Mouse (Mus musculus) erythroid progenitor cell, adult 5-6 weeks (primary cell): ENCODE results near the gene Htr2a. TPM values are rescaled to one million over a fixed set of nuclear protein-coding genes. Genes with fewer than 3 reads are reported as not detected.
A peak's percentile ranks its signal among the peaks of the same experiment; 100 is the strongest.

Experiments
- ATAC-seq: replicated peaks from 2 replicates; pipeline ENCODE4 v1.8.0; 2016; ENCODE audit warnings: moderate number of reproducible peaks, mild to moderate bottlenecking, moderate TSS enrichment, inconsistent platforms; ENCODE audit not compliant: poor library complexity, low FRiP score, severe bottlenecking
- total RNA-seq, 2 experiments: library from RNA; stranded (forward) in 1 of 2; stranded (reverse) in 1 of 2; fragments of 150-400 nt in 1 of 2; fragments of 186-747, 209-891 nt in 1 of 2; gene quantifications; 2 replicates each; pipeline versions ENCODE4 v1.2.3 to v1.2.4; 2015 to 2017; ENCODE audit warnings: low replicate concordance in 2 of 2

Gene Htr2a
- total RNA-seq (2015; ENCODE audit: low replicate concordance) (0.36 and 5.0 TPM in 2 replicates), total RNA-seq (2017; ENCODE audit: low replicate concordance) (0.51 TPM in 1 of 2 replicates, not detected in the other)

DNA sequence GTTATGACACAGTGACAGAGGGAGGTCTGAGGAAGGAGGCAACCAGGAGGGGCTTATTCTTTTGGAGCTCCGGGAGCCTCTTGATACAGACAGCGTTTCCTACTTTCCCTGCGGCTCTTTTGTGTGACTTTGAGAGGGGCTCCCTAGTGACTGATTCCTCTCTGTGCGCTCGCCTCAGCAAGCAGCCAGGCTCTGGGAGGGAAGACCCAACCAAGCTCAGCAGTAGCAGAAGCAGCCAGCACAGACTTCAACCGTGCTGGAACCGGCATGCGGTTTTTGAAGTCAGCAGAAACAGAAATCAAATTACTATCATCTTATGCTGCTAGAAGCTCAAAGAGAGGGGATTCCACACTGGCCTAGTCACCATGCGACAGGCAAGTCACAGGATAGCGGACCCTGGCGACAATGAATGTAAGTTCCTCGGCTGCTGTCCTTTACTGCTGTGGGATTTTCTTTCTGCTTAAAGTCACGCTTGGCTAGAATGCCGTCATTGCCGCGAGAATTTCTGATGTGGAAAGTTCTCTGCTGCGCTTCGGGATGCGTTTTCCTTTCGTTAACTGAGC, at the start of gene Htr2a:
TSS of gene Htr2a (plus strand) at position 22 of the 563 bp plus-strand sequence.
- ATAC-seq = peak; percentile 36

DNA sequence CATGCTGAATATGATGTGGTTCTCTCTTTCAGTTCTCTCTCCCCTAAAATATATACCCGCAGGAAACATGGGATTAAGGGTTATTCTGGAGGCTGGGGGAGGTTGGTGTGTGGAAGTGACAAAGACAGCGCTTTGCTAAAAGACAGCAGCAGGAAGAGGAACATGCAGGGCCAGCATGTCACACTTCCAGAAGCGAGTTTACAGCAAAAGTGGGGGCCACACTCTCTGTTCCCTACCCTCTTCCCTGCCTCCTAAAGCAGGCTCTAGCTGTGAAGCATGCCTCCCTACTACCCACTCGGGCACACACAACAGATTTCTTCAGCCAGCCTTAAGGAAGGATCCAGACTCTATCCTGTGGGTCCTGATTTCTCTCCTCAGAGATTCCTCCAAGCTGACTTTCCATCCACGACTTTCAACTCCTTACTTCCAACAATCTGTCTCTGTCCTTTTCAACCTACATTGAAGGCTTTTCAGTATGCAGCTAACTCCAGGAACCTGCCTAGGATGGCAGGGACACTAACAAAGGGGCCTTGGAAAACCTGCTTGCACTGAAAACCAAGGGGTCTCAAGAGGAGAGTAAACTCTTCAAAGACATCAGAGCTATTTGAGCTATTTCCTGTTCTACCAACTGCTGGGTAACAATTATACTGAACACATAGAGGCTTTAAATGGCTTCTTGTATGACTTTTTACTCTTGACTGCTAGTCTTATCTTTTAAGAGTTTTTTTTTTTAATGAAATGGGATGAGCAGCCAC, 39.1 kb upstream of the Htr2a start:
- ATAC-seq = no peak

DNA sequence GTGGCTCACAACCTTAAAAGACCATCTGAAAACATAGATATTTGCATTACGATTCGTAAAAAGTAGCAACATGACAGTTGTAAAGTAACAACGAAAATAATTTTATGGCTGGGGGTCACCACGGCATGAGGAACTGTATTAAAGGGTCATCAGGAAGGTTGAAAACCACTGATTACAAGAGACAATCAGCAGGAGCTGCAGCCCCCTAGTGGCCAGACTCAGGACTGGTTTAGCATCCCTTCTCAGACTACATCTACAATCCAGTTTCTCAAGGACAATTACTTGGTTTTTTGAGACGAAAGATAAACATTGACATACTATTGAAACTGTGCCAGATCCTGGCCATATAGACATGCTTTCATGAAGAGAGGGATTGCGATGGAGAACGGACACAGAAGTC, 38.1 kb upstream of the Htr2a start:
- peak; percentile 49; the same call in 1 of the 2 replicates for ATAC-seq

DNA sequence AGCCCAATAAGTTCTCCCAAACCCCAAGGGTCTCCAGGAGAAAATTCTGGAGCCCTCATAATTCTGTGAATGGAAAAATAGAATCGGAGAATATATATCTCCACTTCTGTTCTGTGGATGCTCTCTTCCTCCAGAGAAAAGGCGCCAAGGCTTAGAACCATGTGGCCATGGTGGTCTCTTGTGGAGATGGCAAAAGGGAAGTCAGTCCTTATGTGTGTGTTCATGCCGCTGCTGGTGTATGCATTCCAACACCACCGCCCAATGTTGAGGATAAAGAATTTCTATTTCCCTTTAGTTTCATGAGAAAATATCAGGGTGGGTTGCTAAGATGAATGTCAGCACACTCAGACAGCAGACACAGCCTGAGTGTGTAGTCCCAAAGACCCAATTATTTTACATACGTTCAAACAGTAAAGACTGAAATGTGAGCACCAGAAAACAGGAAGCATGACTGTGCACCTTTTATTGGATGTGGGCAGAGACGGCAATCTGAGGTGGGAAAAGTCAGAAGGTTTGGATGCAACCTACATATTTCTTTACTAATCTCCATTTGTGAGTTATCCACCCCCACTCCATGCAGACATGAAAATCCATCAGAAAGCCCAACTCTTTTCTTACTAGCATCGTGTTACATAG, 37.4 kb upstream of the Htr2a start:
- ATAC-seq = no peak

DNA sequence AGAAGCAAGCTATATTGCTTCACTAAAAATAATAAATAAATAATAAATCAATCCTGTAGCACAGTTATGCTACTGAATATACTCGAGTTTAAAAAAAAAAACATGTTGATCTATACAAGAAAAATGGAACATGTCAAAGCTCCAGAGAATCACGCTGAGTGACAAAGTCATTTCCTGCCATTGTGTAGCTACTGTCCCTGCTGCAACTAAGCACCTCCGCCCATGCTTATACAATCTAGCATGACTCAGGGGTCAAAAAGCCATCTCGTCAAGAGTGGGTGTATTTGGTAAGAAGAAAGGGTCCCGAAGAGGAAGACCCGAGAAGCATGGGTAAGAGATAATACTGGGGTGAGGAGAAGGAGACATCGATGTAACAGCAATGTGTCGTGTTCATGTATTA, 29.3 kb upstream of the Htr2a start:
- ATAC-seq = no peak

DNA sequence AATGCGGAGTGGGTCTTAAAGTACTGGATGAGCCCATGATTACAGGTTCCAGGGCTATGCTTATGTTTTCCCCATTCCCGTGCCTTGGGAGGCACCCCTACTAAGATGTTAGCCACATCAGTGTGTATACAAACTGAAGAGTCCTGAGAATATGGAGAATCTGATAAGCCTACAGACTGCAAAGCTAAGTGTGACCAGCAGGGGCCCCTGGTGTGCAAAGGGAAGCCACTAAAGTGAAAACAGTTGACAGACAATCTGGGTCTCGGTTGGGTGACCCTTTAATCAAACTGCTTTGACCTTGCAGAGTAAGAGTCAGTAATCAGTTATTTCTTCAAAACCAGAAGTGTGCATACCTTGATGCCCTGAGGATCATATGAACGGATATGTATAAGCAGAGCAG, 21.8 kb upstream of the Htr2a start:
- peak; percentile 65 for ATAC-seq

DNA sequence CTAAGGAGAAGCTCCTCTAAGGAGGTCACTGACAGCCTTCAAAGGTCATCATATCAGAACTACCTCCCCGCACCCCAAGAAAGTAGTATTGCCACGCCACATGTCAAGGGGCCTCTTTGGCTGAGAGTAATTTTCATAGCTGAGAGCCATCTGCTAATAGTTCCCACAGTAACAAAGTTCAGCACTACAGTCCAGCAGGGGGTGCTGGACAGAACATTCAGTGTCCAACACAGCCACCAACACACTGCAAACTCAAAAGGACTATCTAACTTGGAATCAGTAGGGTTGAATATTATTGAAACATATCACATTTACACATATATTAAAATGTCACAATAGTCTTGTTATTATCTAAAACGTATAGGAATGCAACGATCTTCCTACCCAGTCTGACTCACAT, 2.6 kb upstream of the Htr2a start:
- no peak for ATAC-seq

DNA sequence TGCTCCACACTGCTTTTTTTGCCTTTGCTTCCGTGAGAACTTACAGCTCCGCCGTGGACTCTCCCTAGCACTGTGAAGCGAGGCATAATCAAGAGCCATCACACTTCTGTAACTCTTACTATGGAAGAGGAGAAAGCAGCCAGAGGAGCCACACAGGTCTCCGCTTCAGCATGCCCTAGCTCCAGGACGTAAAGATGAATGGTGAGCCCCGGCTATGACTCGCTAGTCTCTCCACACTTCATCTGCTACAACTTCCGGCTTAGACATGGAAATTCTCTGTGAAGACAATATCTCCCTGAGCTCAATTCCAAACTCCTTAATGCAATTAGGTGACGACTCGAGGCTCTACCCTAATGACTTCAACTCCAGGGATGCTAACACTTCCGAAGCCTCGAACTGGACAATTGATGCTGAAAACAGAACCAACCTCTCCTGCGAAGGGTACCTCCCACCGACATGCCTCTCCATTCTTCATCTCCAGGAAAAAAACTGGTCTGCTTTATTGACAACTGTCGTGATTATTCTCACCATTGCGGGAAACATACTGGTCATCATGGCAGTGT, 1.1 kb downstream of the Htr2a start:
- peak; percentile 32 for ATAC-seq

DNA sequence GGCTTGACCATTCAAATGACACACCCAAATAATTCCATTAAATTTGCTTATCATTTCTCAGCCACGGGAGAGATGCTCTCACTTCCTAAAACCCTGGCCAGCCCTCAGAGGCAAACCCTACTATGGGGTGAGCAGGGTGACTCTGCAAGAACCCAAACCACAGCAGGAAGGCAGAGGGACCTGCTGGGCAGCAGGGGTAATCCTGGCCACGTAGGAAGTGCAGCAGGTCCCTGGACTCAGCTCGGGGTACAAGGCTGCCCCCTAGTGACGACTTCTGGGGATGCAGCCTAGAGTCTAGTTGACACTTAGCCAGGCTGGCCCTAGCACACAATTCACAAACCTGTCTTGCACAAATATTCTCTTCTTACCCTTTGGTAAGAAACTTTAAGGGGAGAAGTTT, 2.7 kb downstream of the Htr2a start:
- peak; percentile 79 for ATAC-seq

DNA sequence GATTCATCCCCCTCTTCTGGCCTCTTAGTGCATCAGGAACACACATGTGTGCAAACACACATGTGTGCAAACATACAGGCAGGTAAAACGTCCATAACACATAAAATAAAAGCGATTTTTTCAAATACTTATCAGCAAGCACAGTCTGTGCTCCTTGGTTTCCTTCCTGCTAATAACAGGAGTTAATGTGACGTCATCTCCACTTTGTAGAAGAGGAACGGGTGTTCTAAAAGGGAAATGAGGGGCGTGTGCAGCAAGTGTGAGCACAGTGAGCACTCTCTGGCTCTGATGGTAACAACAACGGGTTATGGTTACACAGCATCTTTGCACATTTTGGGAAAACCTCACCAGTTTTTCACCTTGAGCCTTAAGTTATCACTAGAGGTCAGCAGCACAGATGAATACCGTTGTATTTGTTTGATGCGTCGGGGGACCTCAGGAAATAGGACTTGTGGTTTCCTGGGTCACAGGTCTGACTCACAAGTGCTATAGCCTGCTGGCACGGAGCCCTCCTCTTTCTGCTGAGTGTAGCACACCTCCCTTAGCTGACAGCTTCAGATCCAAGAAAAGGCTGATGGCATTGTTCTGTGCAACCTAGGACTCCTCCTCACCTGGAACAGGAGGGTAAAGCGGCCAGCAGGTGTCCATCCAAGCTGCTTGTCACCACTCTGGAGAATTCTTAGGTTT, 5.6 kb downstream of the Htr2a start:
- ATAC-seq = no peak

DNA sequence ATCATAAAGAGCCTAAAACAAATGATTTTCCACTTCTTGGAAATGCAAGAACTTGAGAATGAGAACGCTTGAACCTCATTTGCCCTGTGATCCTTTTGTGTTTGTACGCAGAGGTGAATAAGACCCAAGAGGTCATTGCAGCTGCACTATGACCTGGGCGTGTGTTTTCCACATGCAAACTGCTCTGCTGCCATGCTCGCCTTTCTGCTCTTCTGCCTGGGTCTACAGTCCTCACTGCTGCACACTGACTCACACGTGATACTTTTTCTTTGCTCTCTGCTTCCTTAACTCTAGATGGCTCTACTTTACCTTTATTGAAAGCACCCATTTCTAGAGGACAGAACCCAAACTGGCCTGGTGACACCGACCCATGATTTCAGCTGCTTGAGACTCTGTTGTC, 9.4 kb downstream of the Htr2a start:
- ATAC-seq = no peak

DNA sequence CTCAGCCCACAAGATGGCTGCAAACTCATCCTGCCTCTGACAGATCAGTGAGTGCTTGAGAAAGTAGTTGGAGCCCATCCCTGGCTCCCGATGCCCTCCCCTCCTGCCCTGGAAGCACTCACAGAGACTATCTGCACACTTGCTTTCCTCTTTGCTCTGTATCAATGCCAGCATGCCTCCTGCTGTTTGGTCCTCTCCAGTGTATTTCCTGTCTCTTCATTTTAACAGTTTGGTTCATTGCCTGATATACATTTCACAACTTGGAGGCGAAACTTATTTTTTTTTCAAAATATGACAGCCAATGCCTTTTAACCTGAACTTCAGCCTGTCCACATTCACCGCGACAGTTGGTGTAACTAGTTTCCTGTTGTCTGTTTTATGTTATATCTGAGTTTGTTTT, 11.0 kb downstream of the Htr2a start:
- no peak for ATAC-seq

DNA sequence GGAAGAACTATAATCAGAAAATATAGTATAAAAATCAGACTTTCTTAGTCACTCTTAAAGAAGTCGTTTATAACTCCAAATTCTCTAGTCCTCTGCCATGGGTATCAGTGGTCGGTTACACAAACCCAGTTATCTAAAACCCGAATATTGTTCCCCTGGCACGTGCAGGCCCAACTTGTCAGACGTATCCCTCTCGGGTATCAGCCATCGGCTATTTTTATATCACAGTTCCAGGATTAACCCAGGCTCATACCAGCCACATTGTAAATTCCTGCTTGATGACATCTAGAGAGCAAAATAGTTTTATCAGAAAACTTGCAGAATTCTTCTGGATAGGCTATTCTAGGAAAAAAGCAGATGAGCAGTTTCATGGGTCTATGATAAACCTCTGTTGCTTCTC, 16.6 kb downstream of the Htr2a start:
- ATAC-seq = no peak

DNA sequence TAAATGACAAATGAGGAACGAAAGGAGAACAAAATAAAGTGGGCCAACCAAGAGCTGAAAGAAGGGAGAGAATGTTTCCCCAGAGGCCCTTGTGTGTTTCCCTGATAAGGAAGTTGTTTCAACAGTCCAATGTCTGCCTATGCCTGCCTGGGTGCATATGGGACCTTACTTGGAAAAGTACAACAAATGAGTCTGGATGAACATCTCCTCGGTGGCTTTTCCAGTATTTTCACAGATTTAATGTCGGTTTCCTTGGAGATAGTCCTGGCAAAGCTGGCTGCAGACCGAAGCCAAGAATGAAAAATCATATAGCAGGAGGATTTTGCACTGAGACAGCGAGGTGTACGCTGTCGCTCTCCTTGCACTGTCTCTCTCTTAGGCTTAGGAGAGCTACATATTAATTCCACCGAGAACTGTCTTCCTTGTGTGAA, 18.8 kb downstream of the Htr2a start:
- peak; percentile 68; the same call in 1 of the 2 replicates for ATAC-seq

DNA sequence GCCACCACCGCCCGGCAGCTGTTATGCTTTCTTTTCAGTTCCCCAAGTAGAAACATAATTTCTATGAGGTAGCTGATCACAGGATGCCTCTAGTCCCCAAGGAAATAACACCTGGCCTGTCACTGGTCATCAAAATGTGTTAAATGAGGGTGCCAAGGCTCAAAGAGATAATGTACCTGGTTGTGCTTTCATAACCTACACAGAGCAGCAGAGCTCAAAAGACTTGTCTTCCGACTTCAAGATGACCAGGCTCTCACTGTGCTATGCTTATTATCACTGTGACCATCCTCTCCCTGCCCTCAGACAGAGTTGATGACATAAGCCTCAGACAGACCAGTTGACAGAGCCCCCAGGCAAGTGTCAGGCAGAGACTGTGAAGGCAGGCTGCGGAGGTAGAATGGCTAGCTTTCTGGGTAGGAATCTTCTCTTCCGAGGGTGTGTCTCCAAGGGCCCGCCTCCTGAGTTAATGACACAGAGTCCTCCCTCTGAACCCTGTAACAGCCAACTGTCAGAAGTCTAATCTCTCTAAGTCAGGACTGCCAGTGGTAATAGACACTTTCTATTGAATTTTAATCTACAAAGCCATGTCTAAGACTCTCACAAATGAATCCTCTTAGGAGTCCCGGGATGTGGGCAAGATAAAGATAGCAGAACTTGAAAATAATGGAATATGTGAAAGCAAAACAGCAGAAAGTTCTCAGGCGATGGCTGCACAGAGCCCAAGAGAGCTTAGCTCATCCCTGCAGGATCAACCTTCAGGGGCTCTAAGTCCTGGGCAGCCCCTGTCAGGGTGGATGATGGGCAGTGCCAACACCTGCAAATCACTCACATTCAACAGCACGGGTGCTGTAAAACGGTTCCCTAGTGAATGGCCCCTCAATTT, 31.7 kb downstream of the Htr2a start:
- peak; percentile 97 for ATAC-seq

DNA sequence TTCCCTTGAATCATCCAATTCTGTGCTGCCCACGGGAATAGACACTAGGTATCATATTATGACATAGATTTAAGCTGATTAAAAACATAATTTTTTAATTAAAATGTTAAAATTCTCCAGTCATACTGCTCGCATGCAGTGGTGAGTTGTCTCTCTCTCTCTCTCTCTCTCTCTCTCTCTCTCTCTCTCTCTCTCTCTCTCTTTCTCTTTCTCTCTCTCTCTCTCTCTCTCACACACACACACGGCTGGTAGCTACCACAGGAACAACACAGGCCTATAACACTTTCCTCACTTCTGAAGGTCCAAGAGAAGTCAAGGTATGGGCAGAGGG, 32.3 kb downstream of the Htr2a start:
- ATAC-seq = no peak

DNA sequence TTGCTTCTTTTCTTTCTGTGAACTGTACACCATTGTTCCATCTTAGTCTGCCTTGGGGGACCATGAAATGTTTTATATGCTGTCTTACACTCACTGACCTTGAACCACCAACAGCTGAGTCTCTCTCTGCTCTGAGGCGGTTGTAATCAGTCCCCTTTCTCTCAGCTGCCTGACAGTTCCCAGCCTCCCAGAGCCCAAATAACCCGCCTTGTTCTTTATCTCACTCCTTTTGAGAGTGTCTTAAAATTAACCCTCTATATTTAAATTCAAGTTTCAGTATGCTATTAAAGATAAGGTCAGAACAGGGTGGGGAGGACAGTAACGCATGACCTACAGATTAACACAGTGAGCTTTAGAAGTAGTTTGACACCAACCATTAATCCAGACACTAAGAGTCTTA, 32.9 kb downstream of the Htr2a start:
- ATAC-seq = peak; percentile 54

DNA sequence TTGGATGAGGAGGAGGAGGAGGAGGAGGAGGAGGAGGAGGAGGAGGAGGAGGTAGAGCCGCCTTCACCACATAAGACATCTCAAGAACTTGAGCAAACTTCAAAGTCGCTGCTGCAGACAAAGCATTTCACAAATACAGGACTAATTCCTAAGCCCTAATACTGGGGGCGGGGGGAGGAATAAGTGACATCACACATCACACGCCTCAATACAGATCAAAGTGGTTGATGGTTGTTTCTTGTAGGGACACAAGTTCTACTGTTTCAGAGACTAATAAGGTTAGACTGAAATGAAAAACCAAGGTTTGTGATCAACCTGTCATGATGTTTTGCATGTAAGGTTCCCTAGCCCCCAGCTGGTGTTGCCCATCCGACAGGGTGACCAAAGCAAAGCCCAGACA, 39.2 kb downstream of the Htr2a start:
- no peak for ATAC-seq

DNA sequence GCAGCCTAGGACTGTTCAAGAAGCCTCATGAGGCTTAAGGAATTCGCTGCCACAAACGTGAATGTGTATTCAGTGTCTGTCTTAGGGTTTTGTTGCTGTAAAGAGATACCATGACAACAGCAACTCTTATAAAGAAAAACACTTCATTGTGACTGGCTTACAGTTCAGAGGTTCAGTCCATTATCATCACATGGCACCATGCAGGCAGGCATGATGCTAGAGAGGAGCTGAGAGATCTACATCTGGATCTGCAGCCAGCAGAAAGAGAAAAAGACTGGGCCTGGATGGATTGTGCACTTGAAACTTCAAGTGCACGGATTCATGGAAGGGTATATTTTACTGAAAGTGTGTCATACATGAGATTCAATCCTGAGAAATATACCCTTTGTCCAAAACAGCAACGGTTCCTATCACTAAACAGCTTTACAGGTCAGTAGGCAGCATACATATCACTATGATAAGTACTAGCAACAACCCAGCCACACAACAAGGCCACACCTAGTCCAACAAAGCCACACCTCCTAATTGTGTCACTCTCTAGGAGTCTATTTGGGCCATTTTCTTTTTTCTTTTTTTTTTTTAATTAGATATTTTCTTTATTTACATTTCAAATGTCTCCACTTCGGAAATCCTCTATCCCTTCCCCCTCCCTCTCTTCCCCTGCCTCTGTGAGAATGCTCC, 43.8 kb downstream of the Htr2a start:
- ATAC-seq = no peak
